ENCODE assay signal across 17 mouse cellular contexts in genomic region chr17:27331630-27332029, GRCm38 (mm10).
"Had no signal": no experiment of that assay in that cellular context is flagged by ENCODE, and none has a peak within 500 bp of the region (broad histone marks: within the 10 kb centered on the region; RNA-seq: fewer than 3 reads in every experiment).

No protein-coding gene starts in this region.

- H3K27ac ChIP-seq: midbrain, embryonic 10.5 days; midbrain, embryonic 12.5 days; neural tube, embryonic 13.5 days; neural tube, embryonic 15.5 days had no signal

- H3K4me3 ChIP-seq: midbrain, embryonic 10.5 days; midbrain, embryonic 12.5 days; myocyte; neural tube, embryonic 13.5 days; neural tube, embryonic 15.5 days had no signal

- H3K36me3 ChIP-seq: midbrain, embryonic 10.5 days; midbrain, embryonic 12.5 days; neural tube, embryonic 13.5 days; neural tube, embryonic 15.5 days had no signal

- DNase-seq: lung, adult 18-20 months; lung, embryonic 14.5 days; lung, postnatal 10 days; midbrain, embryonic 14.5 days; retina, postnatal 1 day; right cerebral cortex, adult 18-20 months; right cerebral cortex, postnatal 25 days; right cerebral cortex, postnatal 4 days; spleen, adult 18-20 months; thymus, adult 18-20 months; thymus, postnatal 14 days; thymus, postnatal 36 days had no signal

- H3K4me1 ChIP-seq: neural tube, embryonic 15.5 days had no signal
